Mouse (Mus musculus) lung, postnatal 0 days (tissue): Measurements from ENCODE around the gene Scamp3.
A peak's percentile ranks its signal among the peaks of the same experiment; 100 is the strongest.

Source experiments
- CTCF ChIP-seq: IDR thresholded peaks from 2 replicates; pipeline ENCODE4 v1.5.1; 2016; ENCODE audit warnings: antibody characterized with exemption, mild to moderate bottlenecking
- EP300 ChIP-seq: IDR thresholded peaks from 2 replicates; pipeline ENCODE4 v1.6.1; 2016; ENCODE audit warnings: antibody characterized with exemption, mild to moderate bottlenecking, control low read depth

- TF ChIP-seq CTCF (no peak), EP300 (peak; percentile 77)
These were observed 25.2 kb downstream of the Scamp3 start, which contains the start of gene Gba for GRCm38 (mm10) chr3:89202253-89203141.
